Mouse (Mus musculus) embryo, embryonic 10 days (tissue): Measurements from ENCODE around the gene Abhd14a.
"Not testable (repeated sequence)": the region's sequence is repeated elsewhere in the genome, so short reads cannot be mapped to it uniquely, and the experiment has no call there.

ENCODE experiments used
- DNase-seq: peaks from one replicate; pipeline ENCODE4 v3.0.0-alpha.2; 2015; ENCODE audit warnings: low spot score

Gene Abhd14a

DNA sequence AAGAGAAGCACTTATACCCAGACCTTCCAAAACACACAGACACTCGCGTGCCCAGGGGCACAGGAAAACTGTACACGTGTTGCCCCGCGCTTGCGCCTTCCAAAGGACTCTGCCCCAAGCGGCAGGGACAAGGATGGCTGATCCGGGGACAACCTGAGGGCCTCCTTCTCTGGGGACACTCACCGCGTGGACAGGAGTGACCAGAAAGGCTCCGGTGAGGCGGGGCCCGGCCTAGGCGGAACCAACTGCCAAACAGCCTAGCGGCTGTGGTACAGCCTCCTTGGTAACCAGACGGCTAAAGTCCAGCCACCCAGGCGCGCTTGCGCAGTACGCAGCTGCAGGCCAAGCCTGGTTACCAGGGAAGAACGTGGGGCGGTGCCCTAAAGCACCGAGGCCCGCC, at the start of gene Abhd14a, which contains the start of gene Abhd14b:
TSS of gene Abhd14a (minus strand) at position 331 of the 400 bp plus-strand sequence.
TSS of gene Abhd14b (plus strand) at position 112 of the 400 bp plus-strand sequence.
- peak; percentile 97 for DNase-seq

- DNase-seq = not testable (repeated sequence)
These were observed 40.1 kb upstream of the Abhd14a start for GRCm38 (mm10) chr9:106487602-106488001.

DNA sequence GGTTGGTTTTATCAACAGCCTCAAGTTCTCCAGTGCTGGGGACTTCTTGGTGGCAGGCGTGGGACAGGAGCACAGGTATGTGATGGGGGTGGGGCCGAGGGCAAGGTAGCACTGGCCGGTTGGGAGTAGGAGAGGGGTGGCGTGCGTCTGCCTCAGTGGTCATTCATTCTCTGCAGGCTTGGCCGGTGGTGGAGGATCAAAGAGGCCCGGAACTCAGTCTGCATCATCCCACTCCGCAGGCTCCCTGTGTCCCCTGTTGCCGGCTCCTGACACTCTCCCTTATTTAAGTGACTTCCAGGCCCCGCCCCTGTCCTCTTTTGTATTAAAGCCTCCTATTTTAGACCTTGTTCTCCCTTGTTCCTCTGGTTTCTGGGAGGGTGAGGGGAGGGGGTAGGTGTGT, 37.6 kb upstream of the Abhd14a start:
- no peak for DNase-seq

DNA sequence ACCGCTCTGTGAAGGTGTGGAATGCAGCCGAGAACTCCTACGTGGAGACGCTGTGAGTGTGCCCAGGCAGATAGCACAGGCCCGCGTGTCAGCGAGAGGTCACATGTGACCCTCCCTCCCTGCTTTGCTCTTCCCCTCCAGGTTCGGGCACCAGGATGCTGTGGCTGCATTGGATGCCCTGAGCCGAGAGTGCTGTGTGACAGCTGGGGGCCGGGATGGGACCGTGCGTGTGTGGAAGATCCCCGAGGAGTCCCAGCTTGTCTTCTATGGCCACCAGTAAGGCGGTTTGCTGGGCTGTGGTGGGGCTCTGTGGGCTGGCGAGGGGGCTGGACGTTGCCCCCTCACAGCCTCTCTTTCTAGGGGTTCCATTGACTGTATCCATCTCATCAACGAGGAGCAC, 36.1 kb upstream of the Abhd14a start:
- DNase-seq = no peak

GRCm38 (mm10) chr9:106483136-106483535, 35.7 kb upstream of the Abhd14a start:
- no peak for DNase-seq

DNA sequence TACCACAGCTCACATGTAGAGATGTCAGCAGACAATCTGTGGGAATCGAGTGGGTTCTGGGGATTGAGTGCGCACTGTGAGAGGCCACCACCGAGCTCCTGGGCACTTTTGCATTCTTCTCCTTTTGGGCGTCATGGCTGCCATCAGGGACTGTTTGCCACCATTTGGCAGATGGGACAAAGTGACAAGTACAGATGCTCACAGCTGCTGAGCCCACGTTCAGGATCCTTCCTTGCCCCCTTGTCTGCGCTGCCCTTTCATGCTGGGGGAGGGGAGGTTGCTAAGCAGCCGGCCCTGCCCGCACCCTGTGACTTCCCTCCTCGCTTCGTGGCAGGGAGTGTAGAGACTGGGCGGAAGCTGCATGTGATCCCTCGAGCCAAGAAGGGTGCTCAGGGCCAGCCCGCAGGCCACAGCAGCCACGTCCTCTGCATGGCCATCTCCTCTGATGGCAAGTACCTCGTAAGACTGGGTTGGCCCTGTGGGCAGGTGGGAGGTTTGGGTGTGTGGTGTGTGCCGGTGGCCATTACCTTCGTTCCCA, 35.2 kb upstream of the Abhd14a start:
- no peak for DNase-seq

DNA sequence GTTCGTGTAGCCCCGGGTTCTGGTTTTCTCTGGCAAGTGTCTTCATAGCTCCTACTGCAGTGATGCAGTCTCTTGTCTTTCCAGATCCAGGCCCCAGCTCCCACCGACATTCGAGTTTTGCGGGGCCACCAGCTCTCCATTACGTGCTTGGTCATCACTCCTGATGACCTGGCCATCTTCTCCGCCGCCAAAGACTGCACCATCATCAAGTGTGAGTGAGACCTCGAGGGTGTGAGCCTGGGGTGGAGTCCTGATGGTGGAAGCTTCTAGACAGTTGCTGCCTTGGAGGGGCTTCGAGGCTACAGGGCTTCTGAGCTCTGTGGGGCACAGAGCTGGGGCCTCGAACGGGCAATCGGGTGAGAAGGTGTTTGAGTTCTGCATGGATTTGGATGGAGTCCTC, 34.2 kb upstream of the Abhd14a start:
- no peak for DNase-seq

DNA sequence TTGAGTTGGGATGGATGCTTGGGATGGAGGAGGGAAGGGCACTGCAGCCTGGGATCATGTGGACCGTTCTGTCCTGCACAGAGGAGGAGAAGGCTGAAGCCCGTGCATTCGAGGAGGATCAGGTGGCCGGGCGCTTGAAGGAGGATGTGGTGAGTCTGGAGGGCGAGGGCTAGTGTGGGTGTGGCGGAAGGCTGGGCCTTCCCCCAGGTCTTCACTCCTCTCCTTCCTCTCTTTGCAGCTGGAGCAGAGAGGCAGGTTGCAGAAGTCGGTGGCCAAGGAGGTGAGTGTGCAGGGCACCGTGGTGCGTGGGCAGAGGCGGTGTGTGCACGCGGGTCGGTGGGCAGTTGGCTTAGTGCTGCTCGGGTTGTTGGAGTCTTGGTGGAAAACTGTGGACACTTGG, 33.6 kb upstream of the Abhd14a start:
- DNase-seq = no peak

GRCm38 (mm10) chr9:106480541-106480940, 33.1 kb upstream of the Abhd14a start:
- no peak for DNase-seq

DNA sequence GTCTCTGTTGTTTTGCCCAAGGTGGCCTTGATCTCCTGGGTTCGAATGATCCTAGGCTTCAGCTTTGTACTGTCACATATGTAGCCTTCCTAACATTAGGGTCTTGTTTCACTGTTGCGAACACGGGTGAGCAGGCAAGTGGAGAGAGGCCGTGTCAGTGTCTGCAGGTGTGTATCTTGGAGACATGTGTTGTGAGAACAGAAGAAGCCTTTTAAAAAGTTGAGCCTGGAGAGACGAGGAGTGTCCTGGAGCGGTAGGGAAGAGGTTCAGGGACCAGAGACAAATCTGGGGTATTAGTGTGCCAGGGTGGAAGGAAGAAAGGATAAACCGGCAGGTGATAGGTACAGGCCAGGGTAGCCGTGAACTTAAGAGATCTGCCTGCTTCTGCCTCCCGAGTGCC, 30.6 kb upstream of the Abhd14a start:
- DNase-seq = no peak

DNA sequence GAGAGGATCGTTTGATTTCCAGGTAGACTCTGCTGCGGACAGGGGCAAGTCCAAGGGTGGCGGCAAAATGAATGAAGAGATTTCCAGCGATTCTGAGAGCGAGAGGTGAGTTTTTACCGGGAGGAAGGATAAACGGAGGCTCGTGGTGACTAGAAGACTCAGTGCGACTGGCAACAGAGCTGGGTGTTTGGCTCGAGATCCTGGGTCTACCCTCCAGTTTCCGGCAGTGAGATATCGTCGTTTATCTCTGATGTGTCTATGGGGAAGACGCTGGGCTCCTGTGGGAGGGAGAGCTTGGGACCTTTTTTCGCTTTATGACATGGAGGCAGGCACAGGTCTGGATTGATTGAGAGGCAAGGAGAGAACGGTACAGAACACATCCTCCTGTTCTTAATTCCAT, 30.2 kb upstream of the Abhd14a start:
- DNase-seq = no peak

DNA sequence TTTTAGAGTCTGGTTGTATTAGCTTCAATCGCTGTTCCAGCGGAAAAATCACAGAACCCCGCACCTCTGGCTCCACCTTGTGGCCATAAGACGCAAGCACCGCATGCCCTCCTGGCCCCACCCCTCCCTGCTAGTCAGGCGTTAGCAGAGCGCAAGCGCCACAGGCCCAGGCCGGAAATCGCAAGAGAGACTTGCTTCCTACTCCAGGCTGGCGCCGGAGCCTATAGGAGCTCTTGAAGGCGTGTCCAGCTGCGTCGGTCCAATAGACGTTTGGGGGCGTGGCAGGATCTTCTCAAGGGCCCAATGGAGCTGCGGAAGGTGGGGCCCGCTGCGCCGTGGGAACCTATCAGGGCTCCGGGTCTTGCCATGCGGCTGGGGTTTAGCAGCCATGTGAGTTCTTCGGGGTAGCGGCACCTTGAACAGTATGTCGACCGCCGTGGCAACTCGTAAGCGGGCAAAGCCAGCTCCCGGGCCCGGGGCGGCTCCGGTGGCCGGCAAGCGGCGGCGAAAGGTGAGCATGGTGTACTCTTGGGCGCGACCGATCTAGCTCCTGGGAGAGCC, 29.5 kb upstream of the Abhd14a start, which contains the start of gene Parp3:
TSS of gene Parp3 (minus strand) at position 26 of the 561 bp plus-strand sequence.
- peak; percentile 100 for DNase-seq

- DNase-seq = no peak
These were observed 28.8 kb upstream of the Abhd14a start for GRCm38 (mm10) chr9:106476002-106476923.

DNA sequence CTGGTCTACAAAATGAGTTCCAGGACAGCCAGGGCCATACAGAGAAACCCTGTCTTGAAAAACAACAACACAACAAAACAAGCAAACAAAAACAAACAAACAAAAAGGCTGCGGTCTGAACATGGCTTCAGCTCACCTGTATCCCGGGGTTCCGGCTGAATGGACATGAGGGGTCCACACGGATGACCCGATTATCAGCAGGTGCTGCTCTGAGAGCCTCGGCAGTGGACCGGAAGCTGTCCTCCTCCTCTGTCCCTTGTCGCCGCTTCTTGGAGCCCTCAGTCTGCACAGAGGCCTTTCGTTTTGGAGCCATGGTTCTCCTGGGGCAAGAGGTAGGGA, 28.2 kb upstream of the Abhd14a start, which contains the start of gene Rrp9:
TSS of gene Rrp9 (plus strand) at position 301 of the 339 bp plus-strand sequence.
- no peak for DNase-seq

- DNase-seq = no peak
These were observed 27.6 kb upstream of the Abhd14a start for GRCm38 (mm10) chr9:106475046-106475445.

GRCm38 (mm10) chr9:106474456-106474855, 27.0 kb upstream of the Abhd14a start:
- peak; percentile 79 for DNase-seq

DNA sequence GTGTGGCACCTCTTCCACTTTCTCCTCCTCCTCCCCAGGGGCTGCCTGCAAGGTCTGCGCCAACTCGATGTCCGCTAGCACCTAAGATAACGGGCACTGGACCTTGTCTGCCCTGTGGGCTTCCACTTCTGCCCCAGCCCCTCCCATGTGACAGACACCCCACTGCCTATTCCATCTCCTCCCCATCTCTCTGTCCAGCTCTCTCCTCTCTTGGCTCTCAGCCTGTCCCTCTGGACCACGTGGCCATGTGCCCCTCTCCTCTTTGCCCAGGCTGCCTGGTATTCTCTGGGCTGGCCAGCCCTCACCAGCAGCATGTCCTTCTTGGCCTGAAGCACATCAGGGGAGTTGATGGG, 26.3 kb upstream of the Abhd14a start:
- DNase-seq = no peak

DNA sequence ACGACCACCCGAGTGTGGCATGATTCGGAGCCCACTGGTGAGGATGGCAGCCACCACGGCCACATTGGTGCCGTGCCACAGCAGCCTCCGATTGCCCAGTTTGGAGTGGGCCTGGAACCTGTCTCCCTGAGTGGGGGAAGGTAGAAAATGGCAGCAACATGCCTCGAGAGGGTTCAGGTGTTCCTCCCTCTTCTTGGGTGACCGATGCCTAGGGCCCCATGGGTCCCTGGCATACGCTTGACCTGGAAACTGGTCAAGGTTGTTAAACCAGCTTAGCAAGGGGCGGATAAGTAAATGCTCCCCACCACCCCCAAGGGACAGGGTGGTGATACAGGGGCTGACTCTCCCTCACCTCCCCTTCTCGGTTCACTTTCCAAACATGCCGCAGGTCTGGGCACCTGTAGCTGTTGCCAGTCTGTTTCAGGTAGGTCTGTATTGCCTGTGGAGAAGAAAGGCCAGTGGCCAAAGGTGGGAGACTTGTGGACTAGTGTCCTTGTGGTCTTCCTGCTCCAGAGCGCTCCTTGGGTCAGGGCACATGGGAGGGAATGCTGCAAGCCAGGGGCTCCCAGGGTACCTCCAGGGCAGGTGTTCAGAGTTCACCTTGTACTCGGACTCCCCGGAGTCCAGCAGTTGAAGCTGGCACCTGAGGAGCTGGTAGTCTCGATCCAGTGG, 25.7 kb upstream of the Abhd14a start:
- no peak for DNase-seq

GRCm38 (mm10) chr9:106472321-106472720, 24.8 kb upstream of the Abhd14a start:
- DNase-seq = no peak

GRCm38 (mm10) chr9:106471892-106472291, 24.4 kb upstream of the Abhd14a start:
- DNase-seq = peak; percentile 76

GRCm38 (mm10) chr9:106470991-106471750, 23.7 kb upstream of the Abhd14a start:
- no peak for DNase-seq

DNA sequence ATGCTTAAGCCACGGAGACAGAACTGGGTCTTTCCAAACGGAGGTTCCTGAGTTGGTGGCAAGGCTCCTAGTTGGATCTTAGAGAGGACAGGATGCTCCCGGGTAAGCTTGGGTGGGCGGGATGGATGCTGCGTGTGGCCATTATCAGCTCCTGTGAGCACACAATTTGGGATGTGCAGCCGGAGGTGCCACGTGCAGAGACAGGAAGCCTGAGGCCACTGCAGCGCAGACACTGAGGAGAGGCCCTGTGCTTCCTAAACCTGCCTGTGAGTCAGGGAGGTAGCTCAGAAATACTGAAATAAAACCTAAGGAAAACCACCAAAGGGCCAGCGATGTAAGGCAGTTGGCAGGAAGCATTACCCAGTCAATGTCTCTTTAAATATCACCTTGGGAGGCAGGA, 22.3 kb upstream of the Abhd14a start:
- DNase-seq = no peak
